Mouse (Mus musculus): ENCODE results near the gene Tril. TPM values are rescaled to one million over a fixed set of nuclear protein-coding genes. Genes with fewer than 3 reads are reported as not detected.

Tril gene
- polyA plus RNA-seq, 1 experiment from 2014 or later, result 106 TPM

DNA sequence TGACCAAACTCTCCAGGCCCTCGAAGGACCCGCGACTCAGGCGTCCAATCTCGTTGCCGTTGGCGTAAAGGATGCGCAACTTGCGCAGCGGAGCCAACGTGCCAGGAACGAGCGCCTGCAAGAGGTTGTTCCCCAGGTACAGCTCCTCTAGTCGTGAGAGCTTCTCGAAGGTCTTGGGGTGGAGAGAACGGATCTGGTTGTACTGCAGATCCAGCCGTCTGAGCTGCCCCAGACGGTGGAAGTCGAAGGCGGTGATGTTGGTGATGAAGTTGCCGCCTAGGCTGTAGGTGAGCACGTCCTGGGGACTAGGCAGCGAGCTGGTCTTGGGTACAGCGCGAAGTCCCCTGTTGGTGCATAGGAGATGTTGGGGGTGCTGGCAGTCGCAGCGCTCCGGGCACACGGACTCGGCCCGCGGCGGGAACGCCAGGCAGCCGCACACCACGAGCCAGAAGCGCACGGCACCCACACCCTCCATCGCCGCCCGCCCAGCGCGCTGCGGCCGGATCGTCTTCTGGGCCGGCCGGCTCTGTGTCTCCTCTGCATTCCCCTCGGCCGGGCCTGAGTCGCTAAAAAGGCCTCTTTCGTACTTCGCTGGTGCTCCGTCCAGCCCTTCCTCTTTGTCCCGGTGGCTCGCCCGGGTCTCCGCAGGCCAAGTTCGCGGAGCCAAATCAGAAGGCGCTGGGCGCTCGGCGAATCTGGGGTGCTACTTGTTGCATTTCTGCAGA, 707 bp downstream of the Tril start:
- ATAC-seq (ENCODE audit: insufficient number of reproducible peaks, insufficient read depth, low FRiP score, low TSS enrichment, low read depth), result no peak
- H3K27me3 ChIP-seq, result peaks cover 14% of the 10 kb centered on the region
- peaks cover 54% of the 10 kb centered on the region for H3K4me1 ChIP-seq (replicated peaks)
- H3K4me3 ChIP-seq (replicated peaks), result peak overlapping the region; percentile 67
- under 1% methylated on average over 64 of the region's 64 CpGs for WGBS
- H3K27ac ChIP-seq, result peak overlapping the region; percentile 99
- H3K9me3 ChIP-seq, result no peaks in the 10 kb centered on the region
- H3K36me3 ChIP-seq, result peaks cover 24% of the 10 kb centered on the region; the same call in 1 of the 2 replicates
- H3K9ac ChIP-seq (replicated peaks), result peak overlapping the region; percentile 89
- H3K4me2 ChIP-seq, result peak overlapping the region; percentile 95

DNA sequence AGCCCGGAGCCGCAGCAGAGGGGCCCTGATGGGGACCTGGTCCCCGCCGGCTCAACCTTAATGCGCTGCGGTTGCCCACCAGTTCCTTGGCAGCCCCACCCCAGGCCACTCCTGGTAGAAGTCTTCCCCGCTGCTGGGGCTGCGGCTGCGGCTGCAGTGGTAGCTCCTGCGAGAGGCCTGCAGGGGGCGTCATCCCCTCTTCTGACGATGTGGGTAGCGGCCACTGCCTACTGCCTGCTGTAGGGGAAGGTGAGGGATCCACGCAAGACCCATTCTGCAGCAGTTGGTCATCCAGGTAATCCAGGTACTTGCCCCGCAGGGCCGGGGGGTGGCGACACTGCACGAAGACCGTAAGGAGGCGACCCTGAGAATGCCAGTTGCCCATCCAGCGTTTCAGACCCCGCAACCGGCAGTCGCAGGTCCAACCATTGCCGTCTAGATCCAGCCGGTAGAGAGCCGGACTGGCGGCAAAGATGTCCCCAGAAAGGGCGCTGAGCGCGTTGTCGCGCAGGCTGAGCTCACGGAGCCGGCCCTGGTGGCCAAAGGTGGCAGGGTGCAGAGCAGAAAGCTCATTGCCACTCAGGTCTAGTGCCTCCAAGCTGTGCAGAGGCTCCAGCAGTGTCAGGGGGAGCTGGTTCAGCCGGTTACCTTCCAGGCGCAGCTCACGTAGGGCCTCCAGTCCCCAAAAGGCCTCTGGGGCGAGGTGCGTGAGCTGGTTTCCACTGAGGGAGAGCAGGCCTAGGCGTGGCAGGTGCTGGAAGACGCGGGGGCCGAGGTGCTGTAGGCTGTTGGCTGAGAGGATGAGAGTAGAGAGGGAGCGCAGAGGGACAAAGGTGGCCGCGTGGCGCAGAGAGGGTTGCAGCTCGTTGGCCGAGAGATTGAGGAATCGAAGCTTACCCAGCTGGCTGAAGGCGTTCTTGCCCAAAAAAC, 1.6 kb downstream of the Tril start:
- Histone ChIP-seq H3K36me3 (peaks cover 26% of the 10 kb centered on the region; the same call in 1 of the 2 replicates), H3K4me3 (replicated peaks) (peak overlapping the region; percentile 67), H3K9ac (replicated peaks) (peak overlapping the region; percentile 89), H3K9me3 (no peaks in the 10 kb centered on the region), H3K27ac (peak overlapping the region; percentile 99), H3K4me1 (replicated peaks) (peaks cover 54% of the 10 kb centered on the region), H3K27me3 (peaks cover 14% of the 10 kb centered on the region), H3K4me2 (peak overlapping the region; percentile 95)
- ATAC-seq (ENCODE audit: insufficient number of reproducible peaks, insufficient read depth, low FRiP score, low TSS enrichment, low read depth), result peak; percentile 49
- 1% methylated on average over 52 of the region's 52 CpGs for WGBS

DNA sequence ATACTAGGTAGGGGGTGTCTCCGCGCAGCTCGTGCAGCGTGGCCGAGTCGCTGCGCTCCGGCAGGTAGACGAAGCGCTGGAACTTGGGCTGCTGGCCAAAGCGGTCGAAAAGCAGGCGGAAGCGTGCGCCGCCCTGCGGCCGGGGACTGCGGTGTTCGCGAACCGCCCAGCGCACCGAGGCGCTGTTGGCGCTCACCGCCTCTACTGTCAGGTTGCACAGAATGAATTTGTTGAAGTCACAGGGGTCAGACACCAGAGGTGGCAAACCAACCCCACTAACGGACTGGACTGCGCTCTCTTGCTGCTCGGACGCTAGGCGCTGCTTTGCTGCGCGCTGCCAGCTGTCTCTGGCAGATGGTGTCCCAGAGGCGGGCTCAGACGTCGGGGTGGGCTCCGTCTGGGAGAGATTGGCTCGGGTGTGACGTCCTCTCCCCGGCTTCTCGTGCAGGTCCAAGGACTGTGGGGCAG, 2.3 kb downstream of the Tril start:
- under 1% methylated on average over 42 of the region's 42 CpGs for WGBS
- peaks cover 14% of the 10 kb centered on the region for H3K27me3 ChIP-seq
- peak overlapping the region; percentile 99 for H3K27ac ChIP-seq
- H3K9me3 ChIP-seq, result no peaks in the 10 kb centered on the region
- peak overlapping the region; percentile 67 for H3K4me3 ChIP-seq (replicated peaks)
- peak overlapping the region; percentile 89 for H3K9ac ChIP-seq (replicated peaks)
- H3K4me1 ChIP-seq (replicated peaks), result peaks cover 54% of the 10 kb centered on the region
- H3K4me2 ChIP-seq, result peak overlapping the region; percentile 95
- H3K36me3 ChIP-seq, result peaks cover 26% of the 10 kb centered on the region; the same call in 1 of the 2 replicates
- ATAC-seq (ENCODE audit: insufficient number of reproducible peaks, insufficient read depth, low FRiP score, low TSS enrichment, low read depth), result peak; percentile 34; the same call in 1 of the 2 replicates

DNA sequence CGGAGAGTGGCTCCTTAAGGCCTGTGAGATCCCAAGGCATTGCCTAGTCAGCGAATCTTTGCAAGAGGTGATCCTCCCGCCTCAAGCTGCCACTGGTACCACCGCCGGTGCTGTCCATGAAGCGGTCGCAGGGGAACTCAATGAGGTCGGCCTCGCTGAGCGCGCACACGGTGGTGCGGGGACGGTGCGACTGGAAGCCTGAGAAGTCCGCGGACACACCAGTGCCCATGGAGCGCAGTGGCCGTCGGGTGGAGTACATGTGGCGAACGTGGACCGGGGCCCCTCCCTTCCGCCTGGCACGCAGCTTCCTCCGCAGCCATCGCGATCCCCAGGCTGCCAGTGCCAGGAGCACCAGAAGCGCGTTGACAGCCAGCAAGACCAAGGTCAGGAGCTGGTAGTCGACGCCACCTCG, 2.9 kb downstream of the Tril start:
- ATAC-seq (ENCODE audit: insufficient number of reproducible peaks, insufficient read depth, low FRiP score, low TSS enrichment, low read depth), result no peak
- Histone ChIP-seq H3K9me3 (no peaks in the 10 kb centered on the region), H3K27me3 (peaks cover 14% of the 10 kb centered on the region), H3K4me3 (replicated peaks) (peak overlapping the region; percentile 67), H3K36me3 (peaks cover 26% of the 10 kb centered on the region; the same call in 1 of the 2 replicates), H3K27ac (peak overlapping the region; percentile 99), H3K4me1 (replicated peaks) (peaks cover 54% of the 10 kb centered on the region), H3K9ac (replicated peaks) (peak overlapping the region; percentile 89), H3K4me2 (peak overlapping the region; percentile 95)
- WGBS, result 9% methylated on average over 33 of the region's 33 CpGs

DNA sequence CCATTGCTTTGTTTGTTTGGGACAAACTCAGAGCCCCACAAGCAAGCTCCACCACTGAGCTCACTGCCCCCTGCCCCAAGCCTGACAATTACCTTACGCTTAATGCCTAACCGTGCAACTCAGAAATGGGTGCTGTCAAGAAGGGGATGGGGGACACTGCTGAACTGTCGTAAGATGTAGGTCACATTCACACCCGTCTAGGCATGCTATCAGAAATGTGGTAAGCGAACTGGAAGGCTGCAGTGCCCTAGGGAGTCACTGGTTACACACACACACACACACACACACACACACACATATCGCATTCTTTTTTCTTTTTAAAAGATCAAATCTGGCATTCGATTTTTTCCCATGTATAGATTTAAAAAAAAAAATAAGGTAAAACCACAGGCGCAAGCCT, 4.0 kb downstream of the Tril start:
- 75% methylated on average over 8 of the region's 8 CpGs for WGBS
- ATAC-seq (ENCODE audit: insufficient number of reproducible peaks, insufficient read depth, low FRiP score, low TSS enrichment, low read depth), result no peak
- peak overlapping the region; percentile 67 for H3K4me3 ChIP-seq (replicated peaks)
- H3K27me3 ChIP-seq, result peaks cover 11% of the 10 kb centered on the region
- H3K9ac ChIP-seq (replicated peaks), result no peak overlapping the region
- peaks cover 26% of the 10 kb centered on the region; the same call in 1 of the 2 replicates for H3K36me3 ChIP-seq
- no peak overlapping the region for H3K27ac ChIP-seq
- peaks cover 50% of the 10 kb centered on the region for H3K4me1 ChIP-seq (replicated peaks)
- H3K9me3 ChIP-seq, result no peaks in the 10 kb centered on the region
- H3K4me2 ChIP-seq, result peak overlapping the region; percentile 95

DNA sequence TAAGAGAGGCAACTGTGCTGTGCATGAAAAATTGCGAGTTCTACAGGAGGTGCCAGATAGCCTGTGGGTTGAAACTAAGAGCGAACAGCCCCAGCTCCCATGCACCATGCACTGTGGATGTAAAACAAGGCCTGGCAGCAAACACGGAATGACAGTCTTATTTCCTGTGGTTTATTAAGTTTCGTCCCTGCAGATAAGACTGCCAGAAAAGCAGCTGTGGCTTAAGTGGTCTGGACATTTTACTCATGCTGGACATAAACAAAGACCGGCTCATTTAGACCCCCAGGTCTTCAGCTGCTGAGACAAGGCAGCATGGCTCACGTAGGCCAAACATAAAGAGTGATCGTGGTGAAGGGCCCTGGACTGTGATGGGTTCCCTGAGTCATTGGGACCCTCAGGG, 4.9 kb downstream of the Tril start:
- Histone ChIP-seq H3K9me3 (no peaks in the 10 kb centered on the region), H3K36me3 (peaks cover 26% of the 10 kb centered on the region; the same call in 1 of the 2 replicates), H3K27me3 (peaks cover 11% of the 10 kb centered on the region), H3K9ac (replicated peaks) (no peak overlapping the region), H3K27ac (0 out of 2 replicates have a peak overlapping the region, but pooled peaks have one; percentile 29), H3K4me3 (replicated peaks) (0 out of 2 replicates have a peak overlapping the region, but pooled peaks have one; percentile 7), H3K4me2 (peak overlapping the region; percentile 38), H3K4me1 (replicated peaks) (peaks cover 43% of the 10 kb centered on the region)
- no peak for ATAC-seq (ENCODE audit: insufficient number of reproducible peaks, insufficient read depth, low FRiP score, low TSS enrichment, low read depth)
- WGBS, result 55% methylated on average over 7 of the region's 7 CpGs

DNA sequence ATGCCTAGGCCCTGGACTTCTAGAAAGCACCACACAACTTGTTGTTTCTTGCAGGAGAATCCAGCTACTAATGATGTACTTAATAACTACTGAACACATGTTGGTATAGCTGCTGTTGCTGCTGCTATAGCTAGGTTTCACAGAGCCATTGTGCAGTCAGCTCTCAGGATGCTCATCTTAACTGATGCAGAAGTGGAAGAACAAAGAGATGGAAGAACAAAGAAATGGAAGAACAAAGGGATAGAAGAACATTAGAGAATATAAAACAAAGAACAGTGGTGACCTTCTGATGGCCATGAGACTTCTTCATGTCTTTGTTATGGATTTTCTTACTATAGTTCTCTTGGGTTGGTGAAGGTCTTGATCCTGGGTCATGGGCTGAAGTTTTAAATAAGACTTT, 6.4 kb downstream of the Tril start:
- Histone ChIP-seq H3K36me3 (peaks cover 26% of the 10 kb centered on the region; the same call in 1 of the 2 replicates), H3K9me3 (no peaks in the 10 kb centered on the region), H3K4me1 (replicated peaks) (peaks cover 38% of the 10 kb centered on the region), H3K4me2 (no peak overlapping the region), H3K4me3 (replicated peaks) (no peak overlapping the region), H3K27me3 (peaks cover 9% of the 10 kb centered on the region), H3K9ac (replicated peaks) (no peak overlapping the region), H3K27ac (no peak overlapping the region)
- ATAC-seq (ENCODE audit: insufficient number of reproducible peaks, insufficient read depth, low FRiP score, low TSS enrichment, low read depth), result no peak

DNA sequence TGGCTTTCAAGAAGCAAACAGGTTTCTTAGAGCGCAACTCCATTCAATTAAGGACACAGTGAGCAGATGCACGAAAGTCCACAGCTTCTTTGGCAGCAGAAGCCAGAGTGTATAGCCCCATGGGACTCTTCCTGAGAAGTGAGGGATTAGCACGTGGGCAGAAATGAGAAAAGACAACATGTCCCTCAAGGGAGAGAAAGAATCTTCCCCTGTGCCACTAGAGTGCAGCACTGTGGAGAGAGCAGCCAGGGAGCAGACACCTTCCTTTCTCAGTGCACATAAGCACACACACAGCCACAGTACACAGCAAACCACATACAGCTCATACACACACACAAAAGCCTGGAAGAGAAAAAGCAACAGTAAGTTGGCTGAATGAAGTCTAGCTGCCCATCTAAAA, 8.4 kb downstream of the Tril start:
- peaks cover 18% of the 10 kb centered on the region for H3K4me1 ChIP-seq (replicated peaks)
- H3K9ac ChIP-seq (replicated peaks), result no peak overlapping the region
- 62% methylated on average over 3 of the region's 3 CpGs for WGBS
- no peaks in the 10 kb centered on the region for H3K9me3 ChIP-seq
- H3K4me3 ChIP-seq (replicated peaks), result no peak overlapping the region
- H3K27me3 ChIP-seq, result no peaks in the 10 kb centered on the region
- H3K4me2 ChIP-seq, result no peak overlapping the region
- no peak for ATAC-seq (ENCODE audit: insufficient number of reproducible peaks, insufficient read depth, low FRiP score, low TSS enrichment, low read depth)
- no peak overlapping the region for H3K27ac ChIP-seq
- peaks cover 19% of the 10 kb centered on the region; the same call in 1 of the 2 replicates for H3K36me3 ChIP-seq

DNA sequence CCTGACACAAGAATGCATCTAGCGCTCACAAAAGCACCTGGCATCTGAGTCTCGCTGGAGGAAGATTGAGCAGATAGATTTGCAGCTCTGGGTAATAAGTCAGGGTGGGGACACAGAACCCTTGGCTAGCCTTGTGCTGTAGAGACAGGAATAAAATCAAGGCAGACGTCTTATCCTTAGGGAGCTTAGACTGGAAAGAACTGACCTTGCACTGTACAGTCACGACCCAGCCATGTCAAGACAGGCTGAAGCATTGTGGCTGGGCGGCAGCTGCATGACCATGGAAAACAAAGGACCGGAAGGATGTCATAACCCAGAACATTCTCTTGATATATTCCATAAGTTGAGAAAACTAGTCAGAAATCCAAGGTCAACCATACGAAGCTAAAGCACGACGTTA, 11.8 kb downstream of the Tril start:
- Histone ChIP-seq H3K36me3 (no peaks in the 10 kb centered on the region), H3K27me3 (no peaks in the 10 kb centered on the region), H3K4me1 (replicated peaks) (no peaks in the 10 kb centered on the region), H3K9me3 (no peaks in the 10 kb centered on the region), H3K4me2 (no peak overlapping the region), H3K9ac (replicated peaks) (no peak overlapping the region), H3K4me3 (replicated peaks) (no peak overlapping the region), H3K27ac (no peak overlapping the region)
- 76% methylated on average over 9 of the region's 9 CpGs for WGBS
- no peak for ATAC-seq (ENCODE audit: insufficient number of reproducible peaks, insufficient read depth, low FRiP score, low TSS enrichment, low read depth)

DNA sequence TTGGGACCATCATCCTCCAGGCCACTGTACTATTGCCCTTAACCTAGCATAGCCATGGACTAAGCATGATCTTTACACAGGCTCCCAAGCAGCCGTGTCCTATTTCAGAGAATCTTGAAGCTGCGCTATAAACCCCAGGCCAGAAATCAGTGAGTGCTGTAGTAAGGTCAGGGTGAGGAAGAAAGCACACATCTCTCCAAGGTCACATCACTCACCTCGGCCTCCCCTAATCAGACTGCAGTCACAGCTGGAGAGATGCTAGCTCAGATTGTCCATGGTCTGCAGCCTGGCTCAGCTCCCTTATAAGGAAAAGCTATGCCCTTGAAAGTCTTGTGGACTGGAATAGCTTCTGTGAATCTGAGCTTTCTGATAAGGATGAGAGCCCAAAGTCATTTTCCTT, 13.4 kb downstream of the Tril start:
- H3K9ac ChIP-seq (replicated peaks), result no peak overlapping the region
- ATAC-seq (ENCODE audit: insufficient number of reproducible peaks, insufficient read depth, low FRiP score, low TSS enrichment, low read depth), result no peak

DNA sequence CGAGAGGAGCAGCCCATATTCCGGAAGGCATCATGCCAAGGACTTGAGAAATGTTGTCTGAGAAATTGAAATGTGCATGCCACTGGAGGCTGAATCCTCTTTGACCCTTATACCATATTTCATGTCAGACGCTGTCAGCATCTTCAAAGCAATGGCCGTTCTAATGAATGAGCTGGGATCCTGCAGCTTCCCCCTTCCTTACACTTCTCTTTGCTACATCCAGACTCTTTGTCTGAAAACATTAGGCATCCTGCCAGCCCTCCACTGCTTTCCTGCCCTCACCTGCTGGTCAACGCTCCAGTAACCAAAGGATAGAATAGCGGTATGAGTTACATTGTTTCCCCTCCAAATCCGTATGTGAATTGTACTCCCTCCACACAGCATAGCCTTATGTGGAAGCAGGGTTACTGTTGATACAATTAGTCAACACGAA, 14.0 kb downstream of the Tril start:
- WGBS, result 52% methylated on average over 8 of the region's 8 CpGs
- no peak for ATAC-seq (ENCODE audit: insufficient number of reproducible peaks, insufficient read depth, low FRiP score, low TSS enrichment, low read depth)

More for the DNA sequence above, 13.4 kb downstream of the Tril start:
- H3K4me2 ChIP-seq, result no peak overlapping the region
- no peaks in the 10 kb centered on the region for H3K9me3 ChIP-seq
- H3K4me3 ChIP-seq (replicated peaks), result no peak overlapping the region
- no peaks in the 10 kb centered on the region for H3K27me3 ChIP-seq
- WGBS, result 58% methylated on average over 3 of the region's 3 CpGs
- 0 out of 2 replicates have a peak, but pooled peaks cover under 1% of the 10 kb centered on the region for H3K4me1 ChIP-seq (replicated peaks)
- no peaks in the 10 kb centered on the region for H3K36me3 ChIP-seq
- H3K27ac ChIP-seq, result no peak overlapping the region

More for the DNA sequence above, 14.0 kb downstream of the Tril start:
- Histone ChIP-seq H3K27me3 (no peaks in the 10 kb centered on the region), H3K27ac (no peak overlapping the region), H3K9me3 (no peaks in the 10 kb centered on the region), H3K9ac (replicated peaks) (no peak overlapping the region), H3K4me2 (no peak overlapping the region), H3K4me3 (replicated peaks) (no peak overlapping the region), H3K4me1 (replicated peaks) (peaks cover 6% of the 10 kb centered on the region; the same call in 1 of the 2 replicates), H3K36me3 (no peaks in the 10 kb centered on the region)
